Mouse (Mus musculus) lung, adult 18-20 months (tissue): ENCODE results near the gene Dhx16.

Experiments used
- DNase-seq, 2 experiments: peaks; one replicate each; pipeline ENCODE4 v3.0.0; 2022; ENCODE audit warnings: mixed read lengths in 2 of 2

Gene Dhx16

DNA sequence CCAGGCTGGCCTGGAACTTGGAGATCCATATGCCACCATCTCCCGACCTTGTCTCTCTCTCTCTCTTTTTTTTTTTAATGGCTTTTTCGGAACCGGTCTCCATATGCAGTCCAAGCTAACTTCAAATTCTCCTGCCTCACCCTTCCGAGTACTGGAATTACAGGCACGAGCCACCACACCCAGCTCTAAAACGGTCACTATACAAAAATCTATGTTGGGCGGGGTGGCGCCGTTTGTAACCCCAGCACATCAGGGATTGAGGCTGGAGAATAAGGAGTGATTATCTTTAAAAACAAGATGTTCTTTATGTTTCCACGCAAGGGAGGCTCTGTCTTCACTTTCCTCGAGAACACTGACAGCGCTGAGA lies 18.8 kb upstream of the Dhx16 start:
- DNase-seq = no peak

DNA sequence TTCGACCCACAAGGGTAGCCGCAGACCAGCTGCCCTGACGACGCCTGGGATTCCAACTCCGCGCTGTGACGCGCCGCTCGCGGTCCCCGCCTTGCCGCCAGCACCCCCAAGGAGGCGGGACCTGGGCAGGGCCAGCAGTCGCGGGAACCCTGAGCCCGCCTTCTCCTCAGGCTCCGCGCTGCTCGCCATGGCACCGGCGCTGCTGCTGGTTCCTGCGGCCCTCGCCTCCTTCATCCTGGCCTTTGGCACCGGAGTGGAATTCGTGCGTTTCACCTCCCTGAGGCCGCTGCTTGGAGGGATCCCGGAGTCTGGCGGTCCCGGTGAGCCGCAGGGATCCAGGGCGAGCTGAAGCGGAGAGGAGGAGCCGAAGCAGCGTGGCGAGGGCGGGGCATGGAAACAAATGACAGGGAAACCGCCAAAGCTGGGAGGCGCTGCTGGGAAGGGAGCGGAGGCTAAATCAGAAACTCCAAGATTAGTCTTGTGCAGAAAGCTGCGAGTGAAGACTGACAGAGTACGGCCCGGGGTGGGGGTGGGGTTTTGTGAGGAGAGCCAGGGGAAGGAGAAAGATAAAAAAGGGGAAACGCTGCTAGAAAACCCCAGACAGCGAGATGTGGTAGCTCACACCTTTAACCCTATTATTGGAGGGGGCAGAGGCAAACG lies 18.3 kb upstream of the Dhx16 start, which contains the start of gene Nrm:
Gene Nrm (plus strand): TSS at position 121 of the 660 bp plus-strand sequence.
- peak; percentile 92 to 93 for DNase-seq

DNA sequence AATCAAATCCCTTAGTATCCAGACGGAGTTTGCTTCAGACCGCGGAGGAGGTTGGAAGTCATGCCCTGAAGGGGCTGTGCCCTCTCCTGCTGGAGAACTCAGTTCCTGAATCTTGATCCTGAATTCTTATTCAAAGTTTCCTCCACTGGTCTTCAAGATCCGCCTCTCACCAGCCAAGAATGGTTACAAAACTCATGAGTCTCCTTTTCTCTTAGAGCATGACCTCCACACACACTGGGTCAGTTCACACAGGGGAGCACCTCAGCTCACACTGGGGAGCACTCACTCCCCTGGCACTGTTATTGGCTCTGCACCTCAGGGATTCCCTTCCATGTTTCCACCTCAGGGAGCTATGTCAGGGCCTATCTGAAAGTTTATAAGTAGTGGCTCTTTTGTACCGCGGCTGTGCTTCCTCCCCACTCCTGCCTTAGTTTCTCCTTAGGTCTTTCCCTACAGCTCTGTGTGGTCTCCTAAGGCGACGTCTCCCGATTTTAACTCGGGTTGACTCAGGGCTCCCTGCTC lies 14.7 kb upstream of the Dhx16 start:
- DNase-seq = no peak

DNA sequence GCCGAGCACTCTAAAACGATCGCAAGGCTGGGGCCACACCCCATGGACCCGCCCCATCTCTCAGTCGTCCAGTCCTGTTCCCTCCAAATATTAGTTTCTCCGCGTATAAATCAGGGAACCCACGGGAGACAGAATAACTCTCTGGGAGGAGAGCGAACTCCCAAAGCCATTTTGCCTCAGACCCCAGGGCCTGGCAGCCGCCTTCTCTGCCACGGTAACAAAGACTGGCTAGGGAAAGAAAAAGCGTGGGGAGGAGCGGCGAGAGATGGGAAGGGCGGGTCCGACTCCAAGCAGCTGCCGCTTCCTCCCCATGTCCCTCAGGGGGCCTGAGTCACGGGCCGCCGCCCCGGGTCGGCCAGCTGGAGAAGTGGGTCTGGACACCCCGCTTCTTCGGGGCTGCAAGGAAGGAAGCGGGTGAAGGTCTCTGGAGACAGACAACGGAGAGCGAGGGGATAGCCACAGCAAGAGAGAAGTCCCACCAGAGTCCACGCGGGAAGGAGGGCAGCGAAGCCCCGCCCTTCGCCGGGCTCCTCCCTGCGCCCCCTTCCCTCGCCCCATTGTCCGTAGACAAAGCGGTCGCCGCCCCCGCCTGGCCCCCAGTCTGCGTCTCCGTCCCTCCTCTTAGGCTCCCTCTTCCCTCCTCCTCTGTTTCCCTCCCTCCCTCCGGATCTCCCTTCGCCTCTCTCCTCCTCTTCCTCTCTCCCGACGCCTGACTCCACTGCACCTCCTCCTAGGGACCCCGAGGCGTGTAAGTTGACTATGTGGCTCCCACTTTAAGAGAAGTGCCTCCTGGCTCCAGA lies 13.9 kb upstream of the Dhx16 start, which contains the start of gene Ppp1r18:
Gene Ppp1r18 (plus strand): TSS at position 113 of the 800 bp plus-strand sequence.
- peak; percentile 72 to 75 for DNase-seq

DNA sequence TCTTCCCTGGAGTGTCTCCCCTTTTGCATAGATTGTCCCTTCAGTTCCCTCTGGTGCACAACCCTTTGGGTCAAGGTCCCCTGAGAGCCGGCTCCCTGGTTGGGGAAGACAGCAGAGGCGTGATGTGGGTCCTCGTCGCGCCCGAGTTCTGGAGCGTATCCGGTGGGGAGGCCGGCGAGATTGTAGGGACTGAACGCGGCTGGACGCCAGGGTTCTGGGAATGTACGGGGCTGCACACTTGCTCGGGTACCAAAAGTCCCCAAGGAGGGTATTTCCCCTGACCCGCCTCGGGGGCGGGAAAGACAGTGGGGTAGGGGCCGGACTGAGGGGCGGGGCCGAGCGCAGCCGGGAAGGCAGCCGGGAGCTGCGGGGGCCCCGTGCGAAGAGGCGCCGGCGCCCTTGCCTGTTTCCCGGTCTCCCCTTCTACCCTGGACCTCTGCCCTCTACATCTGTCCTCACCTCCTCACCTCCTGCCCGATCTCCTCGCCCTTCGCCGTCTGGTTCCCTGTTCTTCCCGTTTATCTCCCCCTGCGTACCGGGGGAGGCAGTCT lies 13.3 kb upstream of the Dhx16 start:
- DNase-seq = peak; percentile 72 to 78

DNA sequence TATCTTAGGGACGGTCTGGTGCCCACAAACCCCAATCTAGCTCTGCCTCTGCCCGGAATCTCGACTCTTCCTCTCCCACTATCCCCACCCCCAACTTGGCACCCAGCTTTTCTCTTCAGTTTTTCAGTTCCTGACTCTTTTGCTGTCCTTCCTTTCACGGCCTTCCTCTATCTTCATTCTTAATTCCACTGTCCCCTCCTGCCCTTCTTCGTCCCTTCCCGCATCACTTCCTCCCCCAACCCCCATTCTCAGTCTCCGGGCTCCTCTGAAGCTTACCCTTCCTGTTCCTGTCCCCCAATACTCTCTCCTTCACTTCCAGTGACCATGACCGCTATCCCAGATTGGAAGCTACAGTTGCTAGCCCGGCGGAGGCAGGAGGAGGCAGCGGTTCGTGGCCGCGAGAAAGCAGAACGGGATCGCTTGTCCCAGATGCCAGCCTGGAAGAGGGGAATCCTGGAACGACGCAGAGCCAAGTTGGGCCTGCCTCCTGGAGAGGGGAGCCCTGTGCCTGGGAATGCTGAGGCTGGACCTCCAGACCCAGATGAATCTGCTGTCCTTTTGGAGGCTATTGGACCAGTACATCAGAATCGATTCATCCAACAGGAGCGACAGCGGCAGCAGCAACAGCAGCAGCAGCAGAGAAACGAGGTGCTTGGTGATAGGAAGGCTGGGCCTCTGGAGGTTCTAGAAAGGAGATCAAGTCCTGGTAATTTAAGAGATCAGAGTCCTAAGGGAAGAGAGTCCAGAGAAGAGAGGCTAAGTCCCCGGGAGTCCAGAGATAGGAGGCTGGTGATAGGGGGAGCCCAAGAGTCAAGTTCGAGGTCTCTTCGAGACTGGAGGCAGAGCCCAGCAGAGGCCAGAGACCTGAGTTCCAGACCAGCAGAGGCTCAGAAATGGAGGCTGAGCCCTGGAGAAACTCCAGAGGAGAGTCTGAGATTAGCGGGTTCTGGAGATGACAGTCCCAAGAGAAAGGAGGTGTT lies 12.4 kb upstream of the Dhx16 start:
- peak; percentile 66 to 71 for DNase-seq

DNA sequence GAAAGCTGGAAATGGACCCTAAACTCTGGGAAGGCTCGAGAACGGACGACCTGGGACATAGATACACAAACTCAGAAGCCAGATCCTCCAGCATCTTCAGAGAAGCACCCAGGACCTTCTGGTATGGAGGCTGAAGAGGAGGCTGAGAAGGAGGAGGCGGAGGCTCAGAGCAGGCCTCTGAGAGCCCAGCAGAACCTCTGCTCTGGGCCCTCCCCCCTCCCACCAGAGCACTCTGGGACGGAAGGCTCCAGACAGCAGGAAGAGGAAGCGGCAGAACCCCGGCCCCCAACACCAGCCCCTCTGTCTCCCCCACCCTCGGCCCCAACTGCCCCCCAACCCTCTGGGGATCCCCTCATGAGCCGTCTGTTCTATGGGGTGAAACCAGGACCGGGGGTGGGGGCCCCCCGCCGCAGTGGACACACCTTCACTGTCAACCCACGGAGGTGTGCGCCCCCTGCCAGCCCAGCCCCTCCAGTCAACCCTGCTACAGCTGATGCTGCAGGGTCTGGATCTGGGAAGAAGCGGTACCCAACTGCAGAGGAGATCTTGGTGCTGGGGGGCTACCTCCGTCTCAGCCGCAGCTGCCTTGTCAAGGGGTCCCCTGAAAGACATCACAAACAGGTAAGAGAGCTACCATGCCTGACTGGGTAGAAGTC lies 11.3 kb upstream of the Dhx16 start:
- peak; percentile 56 to 60 for DNase-seq

DNA sequence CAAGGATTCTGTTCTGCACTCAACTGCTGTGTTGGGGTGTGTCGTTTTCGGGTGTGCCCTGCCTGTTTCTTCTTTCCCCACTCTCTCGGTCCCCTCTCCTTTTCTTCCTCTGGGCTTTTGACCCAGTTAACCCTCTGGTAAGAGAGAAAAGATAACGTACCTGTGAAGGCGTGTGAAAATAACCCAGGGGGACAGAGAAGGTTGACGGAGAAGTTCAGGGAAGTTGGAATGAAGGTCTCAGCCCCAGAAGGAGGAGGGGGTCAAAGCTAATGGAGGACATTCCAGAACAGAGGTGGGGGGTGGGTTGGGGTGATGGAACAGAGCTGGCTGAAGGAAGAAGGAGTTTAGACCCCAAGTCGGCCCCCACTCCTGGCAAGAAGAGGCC lies 10.7 kb upstream of the Dhx16 start:
- no peak for DNase-seq

DNA sequence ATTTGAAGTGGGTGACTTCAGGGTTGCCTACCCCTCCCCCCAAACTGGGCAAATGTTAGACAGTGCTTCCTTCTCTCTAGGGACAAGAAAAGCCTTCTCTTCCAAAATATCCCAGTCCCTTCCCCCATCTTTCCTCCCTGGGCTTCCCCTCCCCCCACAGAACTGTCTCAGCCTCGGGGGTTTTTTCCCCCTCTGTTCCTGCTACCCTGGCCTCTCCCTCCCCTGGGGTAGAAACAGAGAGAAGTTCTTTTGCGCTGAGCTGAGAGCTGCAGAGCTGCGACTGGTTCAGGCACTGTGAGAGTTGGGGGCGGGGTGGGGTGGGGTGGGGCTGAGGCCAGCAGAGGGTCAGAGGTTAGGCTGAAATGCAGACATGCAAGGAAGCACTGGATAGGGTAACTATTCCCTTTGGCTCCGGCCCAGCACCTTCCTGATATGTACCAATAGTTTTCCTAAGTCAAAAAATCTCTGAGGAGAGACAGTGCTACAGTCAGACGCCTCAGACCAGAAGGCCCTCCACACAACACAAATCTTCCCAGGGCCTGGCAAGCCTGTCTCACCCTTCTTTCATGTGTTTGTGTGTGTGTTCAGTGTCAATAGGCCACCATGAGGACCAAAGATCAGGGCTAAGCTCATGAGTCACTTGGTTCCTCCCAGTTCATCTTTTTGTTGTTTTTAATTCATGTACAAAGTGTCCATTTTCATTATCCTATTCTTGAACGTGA lies 10.1 kb upstream of the Dhx16 start:
- DNase-seq = peak; percentile 65 to 67

DNA sequence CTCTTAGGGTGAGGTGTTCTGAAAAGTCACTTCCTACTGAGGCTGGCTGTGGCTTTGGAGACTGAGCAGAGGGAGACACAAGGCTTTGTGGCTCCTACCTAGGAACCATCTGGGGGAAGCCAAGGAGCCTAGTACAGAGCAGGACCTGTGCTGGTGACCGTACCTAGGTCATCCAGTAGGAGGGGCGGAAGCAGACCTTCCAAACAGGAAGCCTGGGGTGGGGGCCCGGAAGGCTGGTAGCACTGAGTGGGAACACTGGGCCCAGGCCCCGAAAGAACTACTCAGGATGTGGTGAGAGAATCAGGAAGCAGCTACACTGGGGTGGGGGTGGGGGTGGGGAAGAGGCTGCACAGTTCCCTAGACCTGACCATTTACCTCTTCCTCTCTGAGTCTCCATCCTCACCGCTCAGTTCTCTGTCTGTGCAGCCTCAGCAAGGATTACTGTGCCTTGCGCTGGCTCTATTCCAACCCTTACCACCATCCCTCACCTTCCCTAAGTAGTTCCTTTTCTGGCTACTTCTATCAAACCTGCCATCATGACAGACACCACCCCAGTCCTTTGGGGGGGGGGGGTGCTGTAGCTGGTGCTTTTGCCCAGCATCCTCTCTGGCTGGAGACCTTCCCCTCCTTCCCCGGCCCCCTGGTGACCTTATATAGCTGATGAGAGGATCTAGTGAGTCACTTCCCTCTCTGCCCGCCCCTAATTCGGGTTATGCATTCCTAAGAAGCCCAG lies 9.3 kb upstream of the Dhx16 start:
- peak; percentile 86 to 88 for DNase-seq

DNA sequence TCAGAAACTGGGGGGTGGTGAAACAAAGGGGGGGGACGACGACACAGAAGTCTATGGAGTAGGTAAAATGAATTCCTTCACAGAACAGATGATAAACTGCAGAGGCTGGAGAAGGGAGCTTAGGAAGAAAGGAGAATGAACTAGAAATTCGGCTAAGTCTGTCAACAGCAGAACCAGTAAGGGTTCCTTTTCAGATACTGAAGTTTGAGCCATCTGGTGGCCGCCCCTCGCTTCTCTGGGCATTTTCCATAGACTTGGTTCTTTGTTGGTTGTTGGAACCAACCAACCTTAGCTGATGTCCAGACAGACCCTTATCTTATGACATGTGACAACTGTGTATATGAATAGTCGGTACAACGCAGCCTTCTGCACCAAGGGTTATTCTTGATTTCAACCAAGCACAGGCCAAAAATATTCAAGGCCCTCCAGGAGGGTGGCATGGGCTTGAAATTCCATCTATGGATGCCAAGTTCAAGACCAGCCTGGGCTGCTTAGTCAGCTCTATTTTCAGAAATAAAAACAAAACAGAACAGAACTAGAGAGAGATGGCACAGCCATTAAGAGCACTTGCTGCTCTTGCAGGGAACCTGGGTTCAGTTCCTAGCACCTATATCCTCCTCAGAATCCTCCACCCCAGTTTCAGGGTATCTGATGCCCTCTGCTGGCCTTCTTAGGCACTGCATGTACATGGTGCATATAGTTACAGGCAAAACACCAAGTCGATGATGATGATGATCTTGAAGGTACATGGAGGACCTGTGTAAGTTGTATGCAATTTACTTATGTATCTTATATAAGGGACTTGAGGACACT lies 8.5 kb upstream of the Dhx16 start:
- DNase-seq = no peak

DNA sequence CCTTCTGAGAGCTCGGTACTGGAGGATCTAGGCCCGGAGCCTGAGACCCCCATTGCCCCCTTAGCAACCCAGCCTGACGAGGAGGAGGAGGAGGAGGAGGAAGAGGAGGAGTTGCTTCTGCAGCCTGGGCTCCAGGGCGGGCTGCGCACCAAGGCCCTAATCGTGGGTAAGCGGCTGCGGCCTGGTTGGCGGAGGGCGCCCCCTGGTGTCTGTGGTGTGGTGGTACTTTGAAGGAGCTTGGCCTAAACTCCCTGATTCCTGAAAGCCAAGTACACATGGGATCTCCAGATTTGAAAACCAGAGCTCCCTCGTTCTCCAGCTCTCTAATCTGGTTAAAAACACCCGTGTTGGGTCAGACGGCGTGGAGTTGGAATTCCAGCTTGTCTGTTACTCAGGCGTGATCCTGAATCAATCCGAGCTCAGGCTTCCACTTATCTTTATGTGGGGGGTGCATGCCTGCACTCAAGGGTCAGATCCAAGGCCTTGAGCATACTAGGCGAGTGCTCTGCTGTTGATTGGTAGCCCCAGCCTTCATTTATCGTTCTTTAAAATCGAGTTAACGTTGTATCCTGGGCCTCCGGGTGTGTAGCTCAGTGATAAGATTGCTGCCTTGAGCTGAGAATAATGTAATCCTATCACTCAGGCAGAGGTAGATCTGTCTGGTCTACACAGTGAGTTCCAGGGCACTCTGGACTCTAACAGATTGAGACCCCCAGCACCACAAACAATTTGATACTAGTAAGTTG lies 5.7 kb upstream of the Dhx16 start:
- DNase-seq = peak; percentile 83 to 88

DNA sequence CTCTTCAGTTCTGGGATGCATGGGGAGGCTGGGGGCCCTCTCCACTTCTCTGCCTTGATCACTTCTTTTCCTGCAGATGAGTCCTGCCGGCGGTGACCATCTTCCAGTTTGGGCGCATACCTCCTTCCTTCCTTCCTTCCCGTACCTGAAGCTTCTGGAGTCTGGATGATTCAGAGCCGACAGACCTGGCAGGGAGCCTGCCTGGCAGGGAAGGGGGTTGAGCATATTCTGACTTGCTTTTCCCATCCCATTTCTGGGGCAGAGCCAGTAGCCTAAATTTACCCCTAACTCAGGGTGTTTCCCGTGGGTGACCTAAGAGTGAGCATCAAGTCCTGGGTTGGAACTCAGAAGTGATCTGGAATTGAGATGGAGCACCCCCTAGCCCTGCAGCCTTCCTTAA lies 4.9 kb upstream of the Dhx16 start:
- no peak for DNase-seq

DNA sequence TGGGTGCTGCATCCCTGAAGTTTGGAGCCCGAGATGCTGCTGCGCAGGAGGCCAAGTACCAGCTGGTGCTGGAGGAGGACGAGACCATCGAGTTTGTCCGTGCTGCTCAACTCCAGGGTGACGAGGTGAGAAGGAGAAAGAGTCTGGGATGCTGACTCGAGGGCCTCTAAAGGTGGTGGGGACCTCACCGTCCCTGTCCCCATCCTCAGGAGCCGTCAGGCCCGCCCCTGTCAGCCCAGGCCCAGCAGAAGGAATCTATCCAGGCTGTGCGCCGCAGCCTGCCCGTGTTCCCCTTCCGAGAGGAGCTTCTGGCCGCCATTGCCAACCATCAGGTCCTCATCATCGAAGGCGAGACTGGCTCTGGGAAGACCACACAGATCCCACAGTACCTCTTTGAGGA lies 3.3 kb downstream of the Dhx16 start:
- DNase-seq = no peak

DNA sequence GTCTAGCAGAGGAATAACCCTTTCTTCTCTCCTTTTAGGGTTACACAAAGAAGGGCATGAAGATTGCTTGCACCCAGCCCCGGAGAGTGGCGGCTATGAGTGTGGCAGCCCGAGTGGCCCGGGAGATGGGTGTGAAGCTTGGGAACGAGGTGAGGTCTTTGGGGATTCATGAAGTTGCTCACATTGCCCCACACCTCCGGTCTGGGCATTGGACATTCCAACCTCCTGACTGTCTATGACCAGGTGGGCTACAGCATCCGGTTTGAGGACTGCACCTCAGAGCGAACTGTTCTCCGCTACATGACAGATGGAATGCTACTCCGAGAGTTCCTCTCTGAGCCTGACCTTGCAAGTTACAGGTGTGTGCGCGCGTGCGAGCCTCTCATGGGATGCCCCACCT lies 4.2 kb downstream of the Dhx16 start:
- no peak for DNase-seq

DNA sequence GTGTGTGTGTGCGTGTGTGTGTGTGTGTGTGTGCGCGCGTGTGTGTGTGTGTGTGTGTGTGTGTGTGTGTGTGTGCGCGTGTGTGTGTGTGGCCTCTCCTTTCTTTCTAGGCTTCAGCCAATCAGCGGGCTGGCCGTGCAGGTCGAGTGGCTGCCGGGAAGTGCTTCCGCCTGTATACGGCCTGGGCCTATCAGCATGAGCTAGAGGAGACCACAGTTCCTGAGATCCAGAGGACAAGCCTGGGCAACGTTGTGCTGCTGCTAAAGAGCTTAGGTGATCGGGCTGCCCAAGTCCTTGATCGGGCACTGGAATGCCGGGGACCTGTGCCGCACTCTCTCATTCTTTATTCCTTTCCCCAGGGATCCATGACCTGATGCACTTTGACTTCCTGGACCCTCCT lies 8.1 kb downstream of the Dhx16 start:
- DNase-seq = no peak

DNA sequence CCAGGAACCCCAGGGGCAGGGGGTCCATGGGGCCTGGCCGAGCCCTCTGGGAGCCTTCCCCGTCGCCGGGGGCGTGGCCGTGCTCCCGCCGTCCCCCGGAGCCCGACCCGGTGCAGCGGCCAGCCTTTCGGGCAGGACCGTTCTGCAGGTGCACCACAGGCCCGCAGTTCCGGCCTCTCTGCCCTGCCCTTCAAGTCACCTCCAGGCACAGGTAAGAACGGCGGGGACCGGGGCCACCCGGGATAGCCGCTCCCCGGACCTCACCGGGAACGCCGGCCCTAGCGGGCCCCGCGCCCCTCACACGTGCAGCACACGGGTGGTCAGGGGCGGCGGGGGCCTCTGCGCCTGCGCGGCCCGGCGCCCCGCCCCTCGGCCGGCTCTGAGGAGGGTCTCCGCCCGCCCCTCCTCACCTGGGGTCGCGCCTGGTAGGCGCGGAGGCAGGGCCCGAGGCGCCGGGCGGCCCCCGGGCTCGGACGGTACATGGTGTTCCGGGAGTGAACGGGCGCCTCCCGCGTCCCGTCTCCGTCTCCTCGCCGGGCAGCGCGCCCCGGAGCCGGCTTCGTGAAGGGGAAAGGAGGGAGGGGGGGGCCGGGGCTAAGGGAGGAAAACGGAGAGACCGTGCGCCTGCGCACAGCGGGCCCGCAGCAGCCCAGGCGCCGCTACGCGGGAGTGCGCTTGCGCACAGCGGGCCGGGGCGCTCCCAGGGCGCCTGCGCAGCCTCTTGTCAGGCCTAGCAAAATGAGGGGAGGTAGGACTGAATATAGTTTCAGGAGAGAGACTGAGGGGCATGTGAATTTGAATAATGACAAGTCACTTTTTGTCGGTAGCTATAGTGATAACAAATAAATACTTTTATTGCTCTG lies 17.4 kb downstream of the Dhx16 start, which contains the start of gene 2310061I04Rik:
Gene 2310061I04Rik (minus strand): TSS at position 651 of the 863 bp plus-strand sequence.
- peak; percentile 88 to 92 for DNase-seq
